Mouse (Mus musculus): ENCODE results near the gene Oser1. TPM values are rescaled to one million over a fixed set of nuclear protein-coding genes. Genes with fewer than 3 reads are reported as not detected.
"Not testable (repeated sequence)": the region's sequence is repeated elsewhere in the genome, so short reads cannot be mapped to it uniquely, and the experiment has no call there.

The Oser1 gene
- polyA plus RNA-seq, 2 experiments, result 12.8 to 31.3 TPM

DNA sequence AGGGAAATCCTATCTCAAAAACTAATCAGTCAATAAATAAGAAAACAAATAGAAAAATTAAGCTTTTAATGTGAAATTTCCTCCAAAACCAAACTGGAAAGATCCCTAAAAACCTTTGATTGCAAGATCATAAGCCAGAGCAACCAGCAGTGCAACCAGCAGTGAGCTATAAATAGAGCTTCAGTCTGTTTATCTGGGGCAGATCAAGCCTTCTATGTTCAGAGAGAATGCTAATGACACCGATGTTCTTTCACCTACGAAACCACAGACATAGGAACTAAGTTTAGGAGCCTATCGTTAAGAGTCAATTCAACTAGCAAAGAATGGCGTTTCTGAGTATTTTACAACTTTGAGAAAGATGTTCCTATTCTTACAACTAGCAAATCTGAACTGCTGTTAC lies 12.7 kb downstream of the Oser1 start:
- no peaks in the 10 kb centered on the region for H3K27me3 ChIP-seq (ENCODE audit: control insufficient read depth, insufficient read depth, low read length)
- WGBS (ENCODE audit: insufficient replicate concordance), result 63% methylated on average over 4 of the region's 4 CpGs

DNA sequence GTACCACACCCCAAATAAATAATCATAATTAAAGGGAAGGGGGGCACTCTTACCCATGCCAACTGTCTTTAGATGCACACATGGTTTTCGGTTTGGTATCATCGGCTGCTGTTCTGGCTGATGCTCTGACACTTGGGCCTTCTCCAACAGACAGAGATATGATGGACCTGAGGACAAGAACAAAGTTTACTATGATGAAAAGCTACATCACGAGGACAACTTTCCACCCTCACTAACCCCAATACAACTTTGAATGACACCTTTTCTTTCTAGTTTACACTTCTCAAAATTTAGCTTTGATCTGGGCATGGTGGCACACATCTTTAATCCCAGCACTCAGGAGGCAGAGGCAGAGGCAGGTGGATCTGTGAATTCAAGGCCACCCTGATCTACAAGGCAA lies 13.2 kb downstream of the Oser1 start:
- WGBS (ENCODE audit: insufficient replicate concordance), result 86% methylated on average over 3 of the region's 3 CpGs
- H3K9me3 ChIP-seq (ENCODE audit: control insufficient read depth, low read length); H3K4me3 ChIP-seq (ENCODE audit: insufficient read depth in 1 of 2, low read depth in 2 of 2, low read length in 2 of 2); DNase-seq (ENCODE audit: low read depth in 3 of 3, low spot score in 3 of 3); H3K27ac ChIP-seq; ATAC-seq (ENCODE audit: insufficient read depth); H3K4me1 ChIP-seq (replicated peaks; ENCODE audit: control insufficient read depth in 2 of 2, insufficient read depth in 2 of 2, low read length in 1 of 2); H3K9ac ChIP-seq (replicated peaks); H3K27me3 ChIP-seq (ENCODE audit: control insufficient read depth, insufficient read depth, low read length); H3K4me2 ChIP-seq (ENCODE audit: low read depth): not testable (repeated sequence)
- H3K36me3 ChIP-seq (replicated peaks; ENCODE audit: control insufficient read depth, insufficient read depth, low read depth), result peaks cover 57% of the 10 kb centered on the region

More for the DNA sequence above, 12.7 kb downstream of the Oser1 start:
- Histone ChIP-seq H3K4me3 (ENCODE audit: insufficient read depth in 1 of 2, low read depth in 2 of 2, low read length in 2 of 2) (no peak overlapping the region), H3K9me3 (ENCODE audit: control insufficient read depth, low read length) (no peaks in the 10 kb centered on the region), H3K4me1 (replicated peaks; ENCODE audit: control insufficient read depth in 2 of 2, insufficient read depth in 2 of 2, low read length in 1 of 2) (no peaks in the 10 kb centered on the region), H3K36me3 (replicated peaks; ENCODE audit: control insufficient read depth, insufficient read depth, low read depth) (peaks cover 56% of the 10 kb centered on the region), H3K27ac (no peak overlapping the region), H3K9ac (replicated peaks) (no peak overlapping the region), H3K4me2 (ENCODE audit: low read depth) (no peak overlapping the region)
- DNase-seq (ENCODE audit: low read depth in 3 of 3, low spot score in 3 of 3) (no peak), ATAC-seq (ENCODE audit: insufficient read depth) (no peak)
- TF ChIP-seq EP300 (IDR thresholded peaks at IDR 0.05; ENCODE audit: low read depth), result no peak
- no peak for TF ChIP-seq CTCF (IDR thresholded peaks at IDR 0.05; ENCODE audit: low read depth)

DNA sequence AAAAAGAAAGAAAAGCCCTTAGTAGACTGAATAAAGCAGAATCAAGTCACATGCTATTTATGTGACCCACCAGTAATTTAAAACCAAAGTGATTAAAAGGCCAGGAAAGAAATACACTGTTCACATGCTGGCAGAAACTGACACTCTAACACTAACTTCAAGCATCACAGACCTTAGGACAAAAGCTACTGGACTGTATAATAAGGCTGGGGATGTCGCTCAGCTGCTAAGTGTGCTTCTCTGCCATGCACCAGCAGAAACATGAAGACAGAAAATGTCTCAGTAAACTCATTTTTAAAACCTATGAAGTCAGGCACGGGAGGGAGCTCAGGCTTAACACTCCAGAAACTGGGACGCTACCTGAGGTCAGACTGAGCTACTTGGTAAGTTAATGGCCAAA lies 14.3 kb downstream of the Oser1 start:
- H3K4me3 ChIP-seq (ENCODE audit: insufficient read depth in 1 of 2, low read depth in 2 of 2, low read length in 2 of 2), result no peak overlapping the region
- H3K4me1 ChIP-seq (replicated peaks; ENCODE audit: control insufficient read depth in 2 of 2, insufficient read depth in 2 of 2, low read length in 1 of 2), result no peaks in the 10 kb centered on the region
- TF ChIP-seq CTCF (IDR thresholded peaks at IDR 0.05; ENCODE audit: low read depth) (no peak), EP300 (IDR thresholded peaks at IDR 0.05; ENCODE audit: low read depth) (no peak)
- no peak for ATAC-seq (ENCODE audit: insufficient read depth)
- no peak overlapping the region for H3K4me2 ChIP-seq (ENCODE audit: low read depth)
- peaks cover 60% of the 10 kb centered on the region for H3K36me3 ChIP-seq (replicated peaks; ENCODE audit: control insufficient read depth, insufficient read depth, low read depth)
- H3K9ac ChIP-seq (replicated peaks), result no peak overlapping the region
- H3K9me3 ChIP-seq (ENCODE audit: control insufficient read depth, low read length), result no peaks in the 10 kb centered on the region
- no peak overlapping the region for H3K27ac ChIP-seq
- H3K27me3 ChIP-seq (ENCODE audit: control insufficient read depth, insufficient read depth, low read length), result no peaks in the 10 kb centered on the region
- 79% methylated on average over 3 of the region's 3 CpGs for WGBS (ENCODE audit: insufficient replicate concordance)
- DNase-seq (ENCODE audit: low read depth in 3 of 3, low spot score in 3 of 3), result no peak

DNA sequence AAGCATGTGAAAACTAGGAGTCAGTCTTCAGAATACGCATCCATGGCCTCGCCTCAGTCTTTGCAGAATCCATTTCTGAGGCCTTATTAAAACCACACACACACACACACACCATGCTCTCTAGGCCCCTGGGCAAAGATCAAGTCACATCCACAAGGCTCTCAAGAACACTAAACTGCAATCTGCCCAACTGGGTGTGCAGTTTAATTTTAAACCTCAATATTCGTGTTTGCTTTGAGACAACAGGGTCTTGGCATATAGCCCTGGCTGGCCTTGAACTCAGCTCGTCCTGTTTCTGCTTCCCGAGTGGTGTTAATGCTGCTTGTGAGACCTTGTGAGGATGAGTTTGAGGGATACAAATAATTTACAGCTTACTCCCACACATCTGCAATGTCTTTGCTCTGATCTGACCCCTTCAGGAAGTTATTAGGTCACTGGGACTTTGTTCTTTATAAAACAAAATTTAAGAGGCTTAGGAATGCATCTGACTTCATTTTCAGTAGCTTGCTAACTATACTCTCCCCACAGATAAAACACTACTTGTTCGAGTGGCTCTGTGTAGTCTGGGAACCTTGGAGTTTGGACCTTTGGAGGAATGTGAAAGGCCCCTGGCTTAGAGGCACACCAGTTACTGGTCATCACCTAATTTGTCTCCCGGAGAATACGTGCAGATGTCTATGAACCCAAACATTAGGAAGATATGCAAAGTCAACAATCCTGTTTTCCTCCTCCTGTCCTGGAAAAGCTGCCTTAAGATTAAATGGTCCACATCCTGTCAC lies 20.3 kb downstream of the Oser1 start:
- no peak overlapping the region for H3K27ac ChIP-seq
- no peak for ATAC-seq (ENCODE audit: insufficient read depth)

DNA sequence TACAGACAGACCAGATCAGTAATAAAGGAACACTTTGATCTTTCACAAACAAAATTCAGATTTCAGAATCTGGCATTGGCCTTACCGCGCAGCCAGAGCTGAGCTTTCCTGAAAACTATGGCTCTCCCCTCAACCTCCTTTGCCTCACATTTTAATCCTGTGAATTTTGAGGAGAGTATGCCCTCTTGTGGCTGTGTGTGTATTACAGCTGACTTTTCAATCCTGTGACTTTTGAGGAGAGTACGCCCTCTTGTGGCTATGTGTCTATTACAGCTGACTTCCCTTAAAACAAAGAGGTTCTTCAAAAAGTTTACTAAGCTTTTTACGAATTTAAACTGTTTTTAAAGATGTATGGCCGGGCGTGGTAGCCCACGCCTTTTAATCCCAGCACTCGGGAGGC lies 23.3 kb downstream of the Oser1 start:
- ATAC-seq (ENCODE audit: insufficient read depth), result no peak

More for the DNA sequence above, 20.3 kb downstream of the Oser1 start:
- H3K9me3 ChIP-seq (ENCODE audit: control insufficient read depth, low read length), result no peaks in the 10 kb centered on the region
- H3K4me2 ChIP-seq (ENCODE audit: low read depth), result no peak overlapping the region
- no peak for DNase-seq (ENCODE audit: low read depth in 3 of 3, low spot score in 3 of 3)
- no peak overlapping the region for H3K9ac ChIP-seq (replicated peaks)
- H3K36me3 ChIP-seq (replicated peaks; ENCODE audit: control insufficient read depth, insufficient read depth, low read depth), result peaks cover 23% of the 10 kb centered on the region
- TF ChIP-seq EP300 (IDR thresholded peaks at IDR 0.05; ENCODE audit: low read depth) (no peak), CTCF (IDR thresholded peaks at IDR 0.05; ENCODE audit: low read depth) (no peak)
- no peak overlapping the region for H3K4me3 ChIP-seq (ENCODE audit: insufficient read depth in 1 of 2, low read depth in 2 of 2, low read length in 2 of 2)
- H3K4me1 ChIP-seq (replicated peaks; ENCODE audit: control insufficient read depth in 2 of 2, insufficient read depth in 2 of 2, low read length in 1 of 2), result peaks cover 0 to 6% of the 10 kb centered on the region in 2 experiments; a peak in 2 of 4 replicates
- no peaks in the 10 kb centered on the region for H3K27me3 ChIP-seq (ENCODE audit: control insufficient read depth, insufficient read depth, low read length)
- 70% methylated on average over 8 of the region's 8 CpGs for WGBS (ENCODE audit: insufficient replicate concordance)

More for the DNA sequence above, 23.3 kb downstream of the Oser1 start:
- Histone ChIP-seq H3K9me3 (ENCODE audit: control insufficient read depth, low read length) (no peaks in the 10 kb centered on the region), H3K4me1 (replicated peaks; ENCODE audit: control insufficient read depth in 2 of 2, insufficient read depth in 2 of 2, low read length in 1 of 2) (peaks cover 0 to 6% of the 10 kb centered on the region in 2 experiments; a peak in 2 of 4 replicates), H3K27ac (no peak overlapping the region), H3K27me3 (ENCODE audit: control insufficient read depth, insufficient read depth, low read length) (no peaks in the 10 kb centered on the region), H3K4me2 (ENCODE audit: low read depth) (no peak overlapping the region), H3K9ac (replicated peaks) (no peak overlapping the region), H3K36me3 (replicated peaks; ENCODE audit: control insufficient read depth, insufficient read depth, low read depth) (peaks cover 4% of the 10 kb centered on the region; the same call in 1 of the 2 replicates), H3K4me3 (ENCODE audit: insufficient read depth in 1 of 2, low read depth in 2 of 2, low read length in 2 of 2) (no peak overlapping the region)
- no peak for TF ChIP-seq EP300 (IDR thresholded peaks at IDR 0.05; ENCODE audit: low read depth)
- TF ChIP-seq CTCF (IDR thresholded peaks at IDR 0.05; ENCODE audit: low read depth), result peak; percentile 97
- 6% methylated on average over 8 of the region's 8 CpGs for WGBS (ENCODE audit: insufficient replicate concordance)
- peak; percentile 68 to 72 (median 72) for DNase-seq (ENCODE audit: low read depth in 3 of 3, low spot score in 3 of 3)

Measured in liver, embryonic 14.5 days (tissue).